Mouse (Mus musculus) forebrain, embryonic 14.5 days (tissue): ENCODE results near the gene Cbln3. TPM values are rescaled to one million over a fixed set of nuclear protein-coding genes. Genes with fewer than 3 reads are reported as not detected.

Source experiments
- ATAC-seq: fragments of 200-750 bp; cut with Nextera tagmentation; 2 replicates; pipeline ENCODE4 v1.8.0; 2017; ENCODE audit warnings: mild to moderate bottlenecking, moderate library complexity
- DNase-seq: peaks from one replicate; pipeline ENCODE4 v3.0.0-alpha.2; 2015; ENCODE audit warnings: low spot score
- H3K27ac ChIP-seq: fragments of 300-500 bp; sonication (generic); 2 replicates; pipeline ENCODE4 v1.5.1; 2014; ENCODE audit warnings: low read depth, mild to moderate bottlenecking, control low read depth, low read length, moderate library complexity
- H3K27me3 ChIP-seq: fragments of 300-500 bp; sonication (generic); replicated peaks from 2 replicates; pipeline ENCODE4 v1.6.1; 2014; ENCODE audit warnings: low read length, control low read depth, mixed read lengths; ENCODE audit not compliant: control insufficient read depth, insufficient read depth
- H3K36me3 ChIP-seq: fragments of 300-500 bp; sonication (generic); 2 replicates; pipeline ENCODE4 v1.6.1; 2014; ENCODE audit warnings: low read length, control low read depth; ENCODE audit not compliant: control insufficient read depth, insufficient read depth
- H3K4me1 ChIP-seq: fragments of 300-500 bp; sonication (generic); 2 replicates; pipeline ENCODE4 v1.6.1; 2014; ENCODE audit warnings: antibody characterized with exemption, low read length, control low read depth; ENCODE audit not compliant: control insufficient read depth, insufficient read depth
- H3K4me2 ChIP-seq: fragments of 300-500 bp; sonication (generic); 2 replicates; pipeline ENCODE4 v1.6.1; 2014; ENCODE audit warnings: mild to moderate bottlenecking, control low read depth, low read length
- H3K4me3 ChIP-seq: fragments of 300-500 bp; sonication (generic); 2 replicates; pipeline ENCODE4 v1.5.1; 2014; ENCODE audit warnings: low read depth, low read length, control low read depth
- H3K9ac ChIP-seq: fragments of 300-500 bp; sonication (generic); 2 replicates; pipeline ENCODE4 v1.6.1; 2014; ENCODE audit warnings: mild to moderate bottlenecking, low read length, control low read depth, moderate library complexity
- H3K9me3 ChIP-seq: fragments of 300-500 bp; sonication (generic); replicated peaks from 2 replicates; pipeline ENCODE4 v1.6.1; 2016; ENCODE audit warnings: low read length, control low read depth, mixed read lengths; ENCODE audit not compliant: control insufficient read depth
- WGBS: fragments of 180-500 bp; shearing (Covaris S2); extraction: QIAGEN DNeasy Blood & Tissue Kit; methylation state at CpG from one replicate; pipeline ENCODE4 v1.1.7; 2014; 5-methylcytosine and 5-hydroxymethylcytosine counted together
- polyA plus RNA-seq: library from polyadenylated mRNA; unstranded; fragments of >200 nt; fragmentation: Nextera tagmentation; extraction: Ambion mirVana; gene quantifications from 2 replicates; pipeline ENCODE4 v1.2.1, GENCODE M21; 2014

Gene Cbln3
- 0.20 and 0.27 TPM in 2 replicates for polyA plus RNA-seq

GRCm38 (mm10) chr14:55884166-55884565 is at the start of gene Cbln3:
Gene Cbln3, minus strand, starts transcription at chr14:55884392.
- peak within 1 kb of the TSS; percentile 75 for H3K4me3 ChIP-seq
- H3K36me3 ChIP-seq = peaks cover 26% of the 10 kb centered on the region
- H3K27ac ChIP-seq = peak within 1 kb of the TSS; percentile 75
- no peaks in the 10 kb centered on the region for H3K9me3 ChIP-seq
- whole genome bisulfite sequencing = 26% methylated on average over 4 of the region's 4 CpGs
- H3K27me3 ChIP-seq = no peaks in the 10 kb centered on the region
- DNase-seq (peak; percentile 61), ATAC-seq (peak; percentile 51)
- H3K4me1 ChIP-seq = peaks cover 15% of the 10 kb centered on the region
- H3K9ac ChIP-seq = peak within 1 kb of the TSS; percentile 90
- peak within 1 kb of the TSS; percentile 81 for H3K4me2 ChIP-seq

- H3K4me1 ChIP-seq = no peaks in the 10 kb centered on the region
- WGBS = 68% methylated on average over 7 of the region's 7 CpGs
- peak; percentile 3 for DNase-seq
These were observed 49.4 kb upstream of the Cbln3 start for GRCm38 (mm10) chr14:55933586-55933985.

GRCm38 (mm10) chr14:55929263-55929997 is 45.2 kb upstream of the Cbln3 start:
- ATAC-seq = no peak

More at GRCm38 (mm10) chr14:55933586-55933985, 49.4 kb upstream of the Cbln3 start:
- Histone ChIP-seq H3K4me2 (no peak overlapping the region), H3K9me3 (no peaks in the 10 kb centered on the region), H3K36me3 (no peaks in the 10 kb centered on the region), H3K9ac (no peak overlapping the region), H3K27ac (no peak overlapping the region), H3K27me3 (no peaks in the 10 kb centered on the region), H3K4me3 (no peak overlapping the region)
- ATAC-seq = no peak

GRCm38 (mm10) chr14:55926847-55927246 is 42.7 kb upstream of the Cbln3 start:
- no peak overlapping the region for H3K27ac ChIP-seq
- no peaks in the 10 kb centered on the region for H3K27me3 ChIP-seq
- H3K9ac ChIP-seq = no peak overlapping the region
- DNase-seq (no peak), ATAC-seq (no peak)
- no peaks in the 10 kb centered on the region for H3K4me1 ChIP-seq
- no peaks in the 10 kb centered on the region for H3K36me3 ChIP-seq
- H3K4me3 ChIP-seq = no peak overlapping the region
- H3K9me3 ChIP-seq = no peaks in the 10 kb centered on the region
- 92% methylated on average over 4 of the region's 4 CpGs for WGBS
- no peak overlapping the region for H3K4me2 ChIP-seq

More at GRCm38 (mm10) chr14:55929263-55929997, 45.2 kb upstream of the Cbln3 start:
- WGBS = 86% methylated on average over 12 of the region's 12 CpGs
- no peak for DNase-seq
- H3K4me3 ChIP-seq = no peak overlapping the region
- no peaks in the 10 kb centered on the region for H3K27me3 ChIP-seq
- no peak overlapping the region for H3K9ac ChIP-seq
- H3K36me3 ChIP-seq = no peaks in the 10 kb centered on the region
- H3K4me2 ChIP-seq = no peak overlapping the region
- H3K27ac ChIP-seq = no peak overlapping the region
- H3K4me1 ChIP-seq = no peaks in the 10 kb centered on the region
- H3K9me3 ChIP-seq = no peaks in the 10 kb centered on the region

- no peaks in the 10 kb centered on the region for H3K4me1 ChIP-seq
- H3K4me3 ChIP-seq = no peak overlapping the region
- ATAC-seq (no peak), DNase-seq (no peak)
- H3K9ac ChIP-seq = no peak overlapping the region
- no peaks in the 10 kb centered on the region for H3K36me3 ChIP-seq
- H3K27ac ChIP-seq = no peak overlapping the region
- no peak overlapping the region for H3K4me2 ChIP-seq
- H3K9me3 ChIP-seq = no peaks in the 10 kb centered on the region
- no peaks in the 10 kb centered on the region for H3K27me3 ChIP-seq
- 89% methylated on average over 7 of the region's 7 CpGs for WGBS
These were observed 38.5 kb upstream of the Cbln3 start for GRCm38 (mm10) chr14:55922475-55923232.

- DNase-seq = peak; percentile 97
- Histone ChIP-seq H3K36me3 (no peaks in the 10 kb centered on the region), H3K4me3 (no peak overlapping the region), H3K4me2 (no peak overlapping the region), H3K27ac (no peak overlapping the region), H3K9ac (peak overlapping the region; percentile 21; the same call in 1 of the 2 replicates), H3K27me3 (no peaks in the 10 kb centered on the region), H3K4me1 (no peaks in the 10 kb centered on the region), H3K9me3 (no peaks in the 10 kb centered on the region)
- 38% methylated on average over 14 of the region's 14 CpGs for WGBS
- ATAC-seq = peak; percentile 89
These were observed 34.3 kb upstream of the Cbln3 start for GRCm38 (mm10) chr14:55918240-55919082.

GRCm38 (mm10) chr14:55913406-55913805 is 29.2 kb upstream of the Cbln3 start:
- Histone ChIP-seq H3K36me3 (no peaks in the 10 kb centered on the region), H3K4me1 (no peaks in the 10 kb centered on the region), H3K27me3 (no peaks in the 10 kb centered on the region), H3K9me3 (no peaks in the 10 kb centered on the region), H3K27ac (no peak overlapping the region), H3K4me2 (no peak overlapping the region), H3K4me3 (no peak overlapping the region), H3K9ac (no peak overlapping the region)
- 70% methylated on average over 4 of the region's 4 CpGs for WGBS
- DNase-seq (no peak), ATAC-seq (no peak)

- Histone ChIP-seq H3K4me3 (no peak overlapping the region), H3K9me3 (no peaks in the 10 kb centered on the region), H3K4me2 (no peak overlapping the region), H3K4me1 (peaks cover 5% of the 10 kb centered on the region), H3K27me3 (no peaks in the 10 kb centered on the region), H3K36me3 (no peaks in the 10 kb centered on the region), H3K27ac (no peak overlapping the region), H3K9ac (no peak overlapping the region)
- ATAC-seq (no peak), DNase-seq (peak; percentile 14)
- 31% methylated on average over 1 of the region's 1 CpGs for WGBS
These were observed 21.3 kb upstream of the Cbln3 start for GRCm38 (mm10) chr14:55905518-55905917.
